23 mouse cellular contexts compared by ENCODE assay signal in the genomic region with DNA sequence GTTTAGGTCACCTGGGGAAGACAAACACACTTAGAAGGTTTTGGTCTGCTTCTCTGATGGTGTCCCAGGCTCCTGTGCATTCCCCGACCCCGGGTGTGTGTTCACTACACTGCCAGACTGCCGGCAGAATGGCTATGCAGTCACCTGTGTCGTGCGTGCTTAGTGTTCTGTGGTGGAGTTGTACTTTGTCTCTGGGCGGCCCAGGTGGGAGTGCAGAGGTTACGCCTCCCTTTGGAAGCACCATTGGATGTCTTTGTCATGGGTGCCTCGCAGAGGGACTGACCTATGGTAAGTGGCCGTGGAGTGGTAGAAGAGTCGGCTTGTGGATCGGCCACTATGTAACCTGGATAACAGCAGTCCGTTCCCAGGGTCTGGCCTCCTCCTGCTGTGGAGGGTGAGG. TPM values are rescaled to one million over a fixed set of nuclear protein-coding genes. Genes with fewer than 3 reads are reported as not detected.
"Had no signal": no experiment of that assay in that cellular context is flagged by ENCODE, and none has a peak within 500 bp of the region (broad histone marks: within the 10 kb centered on the region; RNA-seq: fewer than 3 reads in every experiment).

No protein-coding gene starts in this region.

- H3K4me2 ChIP-seq: lung, embryonic 15.5 days; midbrain, embryonic 11.5 days; midbrain, embryonic 13.5 days; midbrain, embryonic 15.5 days; neural tube, embryonic 12.5 days; stomach, embryonic 15.5 days had no signal

- H3K9ac ChIP-seq: liver, embryonic 14.5 days; lung, embryonic 15.5 days; midbrain, embryonic 13.5 days; midbrain, embryonic 15.5 days; neural tube, embryonic 12.5 days; stomach, embryonic 15.5 days had no signal

- H3K27ac ChIP-seq: liver, embryonic 14.5 days; lung, embryonic 15.5 days; macrophage; midbrain, embryonic 13.5 days; midbrain, embryonic 15.5 days; neural tube, embryonic 12.5 days; stomach, embryonic 15.5 days; stomach, postnatal 0 days had no signal

- H3K27me3 ChIP-seq: megakaryocyte, embryonic 14.5 days; midbrain, embryonic 15.5 days had no signal

- DNase-seq: lung, adult 2 months; lung, postnatal 14 days; lung, postnatal 36 days; right cerebral cortex, postnatal 14 days; thymus, adult 2 months; thymus, postnatal 25 days; thymus, postnatal 4 days had no signal

- ATAC-seq: lung, postnatal 0 days; midbrain, embryonic 13.5 days; midbrain, embryonic 15.5 days had no signal

- H3K4me1 ChIP-seq: lung, embryonic 15.5 days; megakaryocyte, embryonic 14.5 days; midbrain, embryonic 13.5 days; midbrain, embryonic 15.5 days; neural tube, embryonic 12.5 days; stomach, embryonic 15.5 days had no signal

- H3K36me3 ChIP-seq: lung, embryonic 15.5 days; midbrain, embryonic 13.5 days; midbrain, embryonic 15.5 days; neural tube, embryonic 12.5 days; stomach, embryonic 15.5 days had no signal

- H3K9me3 ChIP-seq: lung, embryonic 15.5 days; midbrain, embryonic 15.5 days; stomach, embryonic 15.5 days had no signal

- H3K4me3 ChIP-seq: lung, embryonic 15.5 days; megakaryocyte, embryonic 14.5 days; midbrain, embryonic 13.5 days; midbrain, embryonic 15.5 days; neural tube, embryonic 12.5 days; stomach, embryonic 15.5 days had no signal

RNA-seq across cellular contexts. Expression of a gene that starts 45.7 kb away (rescaled TPM):
- polyA plus RNA-seq: liver, embryonic 14.5 days; liver, embryonic 16.5 days; macrophage had no signal

RNA-seq across cellular contexts. Expression of a gene that starts 59.0 kb away (rescaled TPM):
- polyA plus RNA-seq: liver, embryonic 14.5 days; liver, embryonic 16.5 days; lung, adult 2 months; lung, embryonic 15.5 days; lung, postnatal 0 days; macrophage; midbrain, embryonic 11.5 days; midbrain, embryonic 15.5 days; midbrain, postnatal 0 days; neural tube, embryonic 14.5 days; spleen, adult 2 months; stomach, embryonic 15.5 days; stomach, postnatal 0 days; thymus, adult 2 months; urinary bladder, adult 2 months had no signal
